Comparison of ENCODE assay signal across 9 mouse cellular contexts in genomic region chr8:125532177-125532576, GRCm38 (mm10). TPM values are rescaled to one million over a fixed set of nuclear protein-coding genes. Genes with fewer than 3 reads are reported as not detected.
DNase-seq lines count a peak whose midpoint lies in the region; ATAC-seq and TF ChIP-seq lines count a peak whose summit lies in the region.
"Had no signal": no experiment of that assay in that cellular context is flagged by ENCODE, and none has a peak within 500 bp of the region (broad histone marks: within the 10 kb centered on the region; RNA-seq: fewer than 3 reads in every experiment).

No protein-coding gene starts in this region.

- no peaks in the 10 kb centered on the region for H3K9me3 ChIP-seq in heart, embryonic 13.5 days
- no peaks in the 10 kb centered on the region for H3K9me3 ChIP-seq in midbrain, embryonic 12.5 days
- H3K9me3 ChIP-seq in midbrain, postnatal 0 days (ENCODE audit: low read length): no peaks in the 10 kb centered on the region
- H3K9me3 ChIP-seq in heart, postnatal 0 days (replicated peaks; ENCODE audit: control insufficient read depth, low read length): no peaks in the 10 kb centered on the region

- no peak overlapping the region for H3K4me2 ChIP-seq in heart, embryonic 13.5 days
- H3K4me2 ChIP-seq in midbrain, embryonic 12.5 days (replicated peaks): no peak overlapping the region
- H3K4me2 ChIP-seq in midbrain, postnatal 0 days (ENCODE audit: low read depth, low read length, poor library complexity, severe bottlenecking): no peak overlapping the region
- H3K4me2 ChIP-seq in heart, postnatal 0 days (ENCODE audit: low read depth, low read length): no peak overlapping the region

- H3K27ac ChIP-seq in heart, embryonic 13.5 days (replicated peaks): peak overlapping the region; percentile 87
- H3K27ac ChIP-seq in midbrain, embryonic 12.5 days (replicated peaks): peak overlapping the region; percentile 35
- no peak overlapping the region for H3K27ac ChIP-seq in midbrain, postnatal 0 days (ENCODE audit: low read depth, low read length)
- peak overlapping the region; percentile 83 for H3K27ac ChIP-seq in heart, postnatal 0 days (ENCODE audit: low read depth)
- peak overlapping the region; percentile 36 for H3K27ac ChIP-seq in small intestine, adult 2 months (ENCODE audit: insufficient read depth, low read depth, low read length)

- no peak for ATAC-seq in heart, embryonic 13.5 days (ENCODE audit: extremely low read depth, insufficient number of reproducible peaks, low FRiP score, low TSS enrichment)
- ATAC-seq in midbrain, embryonic 12.5 days (ENCODE audit: low FRiP score, low read depth): no peak
- no peak for ATAC-seq in midbrain, postnatal 0 days (ENCODE audit: low FRiP score)
- no peak for ATAC-seq in heart, postnatal 0 days (ENCODE audit: insufficient read depth, low read depth)

- intact Hi-C loops in heart, postnatal 25 days (cut with DNase I): loop anchor here (5.0 kb wide), 2 partner anchors 35 to 45 kb away; partner anchors contain the start of gene Sipa1l2

- TF ChIP-seq POLR2A in small intestine, adult 2 months (IDR thresholded peaks at IDR 0.05; ENCODE audit: low read depth, low read length): no peak

- no peak for TF ChIP-seq CTCF in midbrain, postnatal 0 days (IDR thresholded peaks at IDR 0.05)
- TF ChIP-seq CTCF in heart, postnatal 0 days (IDR thresholded peaks at IDR 0.05; ENCODE audit: low read depth): no peak
- TF ChIP-seq CTCF in small intestine, adult 2 months (IDR thresholded peaks at IDR 0.05; ENCODE audit: extremely low read depth, insufficient read length, insufficient replicate concordance, low read depth, low read length): no peak

- peaks cover 97% of the 10 kb centered on the region for H3K4me1 ChIP-seq in heart, embryonic 13.5 days
- H3K4me1 ChIP-seq in midbrain, embryonic 12.5 days: peaks cover 70% of the 10 kb centered on the region
- peaks cover 29% of the 10 kb centered on the region for H3K4me1 ChIP-seq in midbrain, postnatal 0 days (ENCODE audit: insufficient read depth, low read length)
- H3K4me1 ChIP-seq in heart, postnatal 0 days (ENCODE audit: control insufficient read depth, insufficient read depth): peaks cover 86% of the 10 kb centered on the region
- peaks cover 15% of the 10 kb centered on the region; the same call in 1 of the 2 replicates for H3K4me1 ChIP-seq in small intestine, adult 2 months (ENCODE audit: control insufficient read depth, insufficient read depth, insufficient read length, low read length)

- no peak overlapping the region for H3K4me3 ChIP-seq in heart, embryonic 13.5 days
- no peak overlapping the region for H3K4me3 ChIP-seq in midbrain, embryonic 12.5 days
- H3K4me3 ChIP-seq in midbrain, postnatal 0 days (ENCODE audit: low read depth, low read length): no peak overlapping the region
- H3K4me3 ChIP-seq in heart, postnatal 0 days (ENCODE audit: low read depth, low read length): no peak overlapping the region
- H3K4me3 ChIP-seq in small intestine, adult 2 months (ENCODE audit: low read depth, low read length): no peak overlapping the region

- no peaks in the 10 kb centered on the region for H3K27me3 ChIP-seq in heart, embryonic 13.5 days (replicated peaks)
- H3K27me3 ChIP-seq in midbrain, embryonic 12.5 days: peaks cover 17% of the 10 kb centered on the region
- H3K27me3 ChIP-seq in midbrain, postnatal 0 days (ENCODE audit: insufficient read depth, low read length): no peaks in the 10 kb centered on the region
- H3K27me3 ChIP-seq in heart, postnatal 0 days (ENCODE audit: control insufficient read depth, insufficient read depth, low read length): no peaks in the 10 kb centered on the region
- no peaks in the 10 kb centered on the region for H3K27me3 ChIP-seq in small intestine, adult 2 months (ENCODE audit: control insufficient read depth, insufficient read depth, low read length)

- DNase-seq in heart, postnatal 25 days (ENCODE audit: low spot score): no peak
- no peak for DNase-seq in midbrain, postnatal 0 days (ENCODE audit: low spot score)
- DNase-seq in heart, postnatal 0 days (ENCODE audit: low spot score): no peak
- no peak for DNase-seq in right cerebral cortex, postnatal 36 days (ENCODE audit: low spot score in 2 of 2)
- no peak for DNase-seq in urinary bladder, postnatal 36 days (ENCODE audit: low spot score in 2 of 2)
- DNase-seq: gastrocnemius, postnatal 25 days had no signal

- TF ChIP-seq EP300 in heart, postnatal 0 days (IDR thresholded peaks at IDR 0.05; ENCODE audit: low read depth): no peak

- 33% methylated on average over 7 of the region's 7 CpGs for WGBS in heart, embryonic 13.5 days
- WGBS in midbrain, embryonic 12.5 days: 33% methylated on average over 7 of the region's 7 CpGs
- 37% methylated on average over 7 of the region's 7 CpGs for whole genome bisulfite sequencing in midbrain, postnatal 0 days
- 29% methylated on average over 7 of the region's 7 CpGs for WGBS in heart, postnatal 0 days
- 49% methylated on average over 7 of the region's 7 CpGs for WGBS in small intestine, adult 2 months

- peak overlapping the region; percentile 69 for H3K9ac ChIP-seq in heart, embryonic 13.5 days
- H3K9ac ChIP-seq in midbrain, embryonic 12.5 days (replicated peaks): peak overlapping the region; percentile 43; the same call in 1 of the 2 replicates
- H3K9ac ChIP-seq in midbrain, postnatal 0 days (replicated peaks; ENCODE audit: low read length, poor library complexity, severe bottlenecking): no peak overlapping the region
- no peak overlapping the region for H3K9ac ChIP-seq in heart, postnatal 0 days (replicated peaks; ENCODE audit: low read depth, low read length)

- H3K36me3 ChIP-seq in heart, embryonic 13.5 days: peaks cover 9% of the 10 kb centered on the region
- H3K36me3 ChIP-seq in midbrain, embryonic 12.5 days: peaks cover 11% of the 10 kb centered on the region
- H3K36me3 ChIP-seq in midbrain, postnatal 0 days (ENCODE audit: insufficient read depth, low read length): no peaks in the 10 kb centered on the region
- H3K36me3 ChIP-seq in heart, postnatal 0 days (replicated peaks; ENCODE audit: control insufficient read depth, insufficient read depth, low read length): peaks cover 3% of the 10 kb centered on the region; the same call in 1 of the 2 replicates
- H3K36me3 ChIP-seq in small intestine, adult 2 months (ENCODE audit: control insufficient read depth, insufficient read depth, low read length): 0 out of 2 replicates have a peak, but pooled peaks cover 2% of the 10 kb centered on the region

RNA-seq across cellular contexts. Expression of gene Sipa1l2, which starts 37.4 kb away (rescaled TPM):
- polyA plus RNA-seq in heart, embryonic 13.5 days (2015; fragmentation: Nextera tagmentation; extraction: Ambion mirVana): 19.7 and 20.2 TPM in 2 replicates
- 10 to 100 TPM; 43.7 to 44.8 TPM for total RNA-seq in heart, postnatal 25 days (2021)
- 43.7 and 45.4 TPM in 2 replicates for polyA plus RNA-seq in midbrain, embryonic 12.5 days (2016; fragmentation: Nextera tagmentation; extraction: Ambion mirVana)
- 52.6 and 53.7 TPM in 2 replicates for total RNA-seq in midbrain, postnatal 0 days (2014; rRNA removed)
- polyA plus RNA-seq in midbrain, postnatal 0 days (2015; fragmentation: Nextera tagmentation; extraction: Ambion mirVana): 8.8 and 10.1 TPM in 2 replicates
- 65.8 and 66.1 TPM in 2 replicates for total RNA-seq in heart, postnatal 0 days (2014; rRNA removed; ENCODE audit: low replicate concordance)
- polyA plus RNA-seq in heart, postnatal 0 days (2015; fragmentation: Nextera tagmentation; extraction: Ambion mirVana): 12.3 and 13.6 TPM in 2 replicates
- 6.3 and 9.7 TPM in 2 replicates for polyA plus RNA-seq in small intestine, adult 2 months (2012; rRNA removed)

Comparison
In these comparisons a context has a peak if more than half of its experiments do, and no peak if none do; other contexts are left out.
1. H3K9ac ChIP-seq: peak in heart, embryonic 13.5 days (single experiment) and midbrain, embryonic 12.5 days (single experiment); none in midbrain, postnatal 0 days (single experiment) and heart, postnatal 0 days (single experiment).